Mouse (Mus musculus) E14TG2a.4 (cell line): ENCODE data around the gene Hspbp1.

Experiments
- H3K27me3 ChIP-seq: 2 replicates; pipeline ENCODE4 v1.6.1; 2014; ENCODE audit warnings: low read length, control low read depth; ENCODE audit not compliant: insufficient read depth
- H3K36me3 ChIP-seq: 2 replicates; pipeline ENCODE4 v1.6.1; 2014; ENCODE audit warnings: low read length, control low read depth; ENCODE audit not compliant: insufficient read depth
- H3K4me1 ChIP-seq: replicated peaks from 2 replicates; pipeline ENCODE4 v1.6.1; 2014; ENCODE audit warnings: low read depth, low read length, control low read depth
- H3K4me3 ChIP-seq: replicated peaks from 2 replicates; pipeline ENCODE4 v1.5.1; 2014; ENCODE audit warnings: mild to moderate bottlenecking, low read length
- H3K9me3 ChIP-seq: 2 replicates; pipeline ENCODE4 v1.6.1; 2014; ENCODE audit warnings: low read length, control low read depth
- CTCF ChIP-seq: conservative IDR thresholded peaks from 2 replicates; pipeline ENCODE4 v1.5.1; 2014; ENCODE audit warnings: low read length
- NANOG ChIP-seq: IDR thresholded peaks from 2 replicates; pipeline ENCODE4 v1.6.1; 2014; ENCODE audit warnings: borderline replicate concordance, low read length, mixed read lengths
- POU5F1 ChIP-seq: IDR thresholded peaks from 2 replicates; pipeline ENCODE4 v1.6.1; 2014; ENCODE audit warnings: low read length, borderline replicate concordance

The Hspbp1 gene

GRCm38 (mm10) chr7:4613740-4614403 is 71.0 kb downstream of the Hspbp1 start:
- H3K9me3 ChIP-seq = no peaks in the 10 kb centered on the region
- no peaks in the 10 kb centered on the region for H3K36me3 ChIP-seq
- TF ChIP-seq POU5F1 = no peak
- no peak for TF ChIP-seq CTCF
- no peak for TF ChIP-seq NANOG
- 0 out of 2 replicates have a peak, but pooled peaks cover 5% of the 10 kb centered on the region for H3K27me3 ChIP-seq
- H3K4me3 ChIP-seq = no peak overlapping the region
- peaks cover 10% of the 10 kb centered on the region for H3K4me1 ChIP-seq

GRCm38 (mm10) chr7:4612956-4613355 is 71.9 kb downstream of the Hspbp1 start:
- TF ChIP-seq CTCF = no peak
- TF ChIP-seq NANOG = no peak
- no peak for TF ChIP-seq POU5F1
- Histone ChIP-seq H3K27me3 (0 out of 2 replicates have a peak, but pooled peaks cover 5% of the 10 kb centered on the region), H3K9me3 (no peaks in the 10 kb centered on the region), H3K4me1 (peaks cover 12% of the 10 kb centered on the region), H3K4me3 (no peak overlapping the region), H3K36me3 (no peaks in the 10 kb centered on the region)

DNA sequence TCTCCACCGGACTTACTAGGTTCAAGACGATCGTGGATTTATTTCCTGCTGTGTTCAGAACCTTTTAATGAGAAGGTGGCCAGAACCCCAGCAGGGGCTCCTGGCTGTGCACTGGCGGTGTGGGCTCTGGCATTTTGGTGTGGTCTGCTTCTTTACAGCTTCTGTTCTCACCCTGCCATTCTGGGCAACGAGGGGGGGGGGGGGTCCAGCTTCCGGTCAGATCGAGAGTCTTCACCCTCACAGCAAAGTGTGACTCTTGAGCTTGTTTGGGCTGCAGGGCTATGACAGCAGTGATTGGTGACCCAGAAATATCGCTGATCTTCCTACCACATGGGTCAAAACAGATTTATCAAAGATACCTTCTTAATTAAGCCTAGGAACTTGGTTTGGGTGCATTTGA is 72.5 kb downstream of the Hspbp1 start:
- TF ChIP-seq CTCF (no peak), NANOG (no peak), POU5F1 (no peak)
- H3K9me3 ChIP-seq = no peaks in the 10 kb centered on the region

DNA sequence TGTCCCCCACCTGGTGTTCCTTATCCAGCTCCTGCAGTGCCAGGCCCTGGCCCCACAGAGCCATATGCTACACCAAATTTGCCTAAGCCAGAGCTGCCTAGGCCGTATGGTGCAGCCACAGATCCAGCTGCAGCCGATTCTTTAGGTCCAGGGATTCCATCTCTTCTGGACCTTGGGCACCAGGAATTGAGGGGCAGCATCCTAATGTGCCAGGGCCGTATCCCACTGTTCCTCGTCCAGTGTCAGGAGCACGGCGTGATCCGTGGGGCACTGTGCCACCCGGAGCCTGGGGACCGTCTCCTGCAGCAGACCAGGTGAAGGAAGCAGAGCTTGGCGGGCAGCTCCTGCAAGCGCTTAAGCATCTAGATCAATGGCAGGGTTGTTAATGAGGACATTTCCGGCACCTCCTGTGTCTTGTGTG is 72.9 kb downstream of the Hspbp1 start:
- peaks cover 13% of the 10 kb centered on the region for H3K4me1 ChIP-seq
- TF ChIP-seq POU5F1 = no peak
- TF ChIP-seq NANOG = no peak
- TF ChIP-seq CTCF = no peak
- H3K4me3 ChIP-seq = peak overlapping the region; percentile 53
- no peaks in the 10 kb centered on the region for H3K9me3 ChIP-seq
- no peaks in the 10 kb centered on the region for H3K36me3 ChIP-seq
- 0 out of 2 replicates have a peak, but pooled peaks cover 5% of the 10 kb centered on the region for H3K27me3 ChIP-seq

More for the DNA sequence above, 72.5 kb downstream of the Hspbp1 start:
- Histone ChIP-seq H3K4me3 (peak overlapping the region; percentile 53), H3K36me3 (no peaks in the 10 kb centered on the region), H3K27me3 (0 out of 2 replicates have a peak, but pooled peaks cover 5% of the 10 kb centered on the region), H3K4me1 (peaks cover 13% of the 10 kb centered on the region)

- H3K36me3 ChIP-seq = no peaks in the 10 kb centered on the region
- no peaks in the 10 kb centered on the region for H3K9me3 ChIP-seq
- H3K4me1 ChIP-seq = peaks cover 13% of the 10 kb centered on the region
- TF ChIP-seq NANOG = no peak
- TF ChIP-seq CTCF = no peak
- no peak for TF ChIP-seq POU5F1
- 0 out of 2 replicates have a peak, but pooled peaks cover 5% of the 10 kb centered on the region for H3K27me3 ChIP-seq
- H3K4me3 ChIP-seq = peak overlapping the region; percentile 53
Observed at GRCm38 (mm10) chr7:4611511-4611910, 73.4 kb downstream of the Hspbp1 start.
